Mouse (Mus musculus): ENCODE measurements around the gene Abcd3. TPM values are rescaled to one million over a fixed set of nuclear protein-coding genes. Genes with fewer than 3 reads are reported as not detected.

Abcd3 gene
- total RNA-seq, 1 experiment: 21.6 TPM

- Histone ChIP-seq H3K9ac (ENCODE audit: insufficient read depth, low read depth, low read length, poor library complexity, severe bottlenecking) (no peak overlapping the region), H3K9me3 (ENCODE audit: control insufficient read depth, insufficient read depth, low read depth, low read length) (no peaks in the 10 kb centered on the region), H3K36me3 (ENCODE audit: control insufficient read depth, insufficient read depth, low read length, poor library complexity, severe bottlenecking) (no peaks in the 10 kb centered on the region), H3K4me1 (ENCODE audit: control insufficient read depth in 2 of 2, insufficient read depth in 2 of 2, low read length in 2 of 2, poor library complexity in 1 of 2) (peaks cover 0 to 4% of the 10 kb centered on the region in 2 experiments; a peak in 1 of 4 replicates), H3K27ac (ENCODE audit: insufficient read depth, low read depth, low read length, poor library complexity, severe bottlenecking) (no peak overlapping the region), H3K4me3 (ENCODE audit: insufficient read depth in 1 of 2, low read depth in 1 of 2, low read length in 2 of 2, poor library complexity in 1 of 2, severe bottlenecking in 1 of 2) (no peak overlapping the region)
- DNase-seq (ENCODE audit: low read depth, low spot score): no peak
- in situ Hi-C loops (cut with MboI; ENCODE audit: low sequenced_read_pairs in 2 of 2, unreplicated experiment in 2 of 2): no loop called here
- TF ChIP-seq HCFC1 (IDR thresholded peaks at IDR 0.05; ENCODE audit: borderline replicate concordance, insufficient read depth, low read length) (no peak), ZC3H11A (IDR thresholded peaks at IDR 0.05; ENCODE audit: borderline replicate concordance, low read depth, low read length) (no peak), MAFK (IDR thresholded peaks at IDR 0.05; ENCODE audit: insufficient read depth, low read depth, low read length) (no peak)
Measured at GRCm38 (mm10) chr3:121852074-121852826, 37.1 kb upstream of the Abcd3 start.

- TF ChIP-seq CHD2 (IDR thresholded peaks at IDR 0.05; ENCODE audit: low read depth, low read length) (no peak), HCFC1 (IDR thresholded peaks at IDR 0.05; ENCODE audit: borderline replicate concordance, insufficient read depth, low read length) (no peak), ZNF384 (IDR thresholded peaks at IDR 0.05; ENCODE audit: low read depth, low read length) (no peak), MAFK (IDR thresholded peaks at IDR 0.05; ENCODE audit: insufficient read depth, low read depth, low read length) (no peak), ZC3H11A (IDR thresholded peaks at IDR 0.05; ENCODE audit: borderline replicate concordance, low read depth, low read length) (no peak)
- no peaks in the 10 kb centered on the region for H3K9me3 ChIP-seq (ENCODE audit: control insufficient read depth, insufficient read depth, low read depth, low read length)
- no peak overlapping the region for H3K27ac ChIP-seq (ENCODE audit: insufficient read depth, low read depth, low read length, poor library complexity, severe bottlenecking)
- peaks cover 0 to 4% of the 10 kb centered on the region in 2 experiments; a peak in 1 of 4 replicates for H3K4me1 ChIP-seq (ENCODE audit: control insufficient read depth in 2 of 2, insufficient read depth in 2 of 2, low read length in 2 of 2, poor library complexity in 1 of 2)
- no peak overlapping the region for H3K4me3 ChIP-seq (ENCODE audit: insufficient read depth in 1 of 2, low read depth in 1 of 2, low read length in 2 of 2, poor library complexity in 1 of 2, severe bottlenecking in 1 of 2)
- in situ Hi-C loops (cut with MboI; ENCODE audit: low sequenced_read_pairs in 2 of 2, unreplicated experiment in 2 of 2): no loop called here
- no peaks in the 10 kb centered on the region for H3K36me3 ChIP-seq (ENCODE audit: control insufficient read depth, insufficient read depth, low read length, poor library complexity, severe bottlenecking)
- H3K9ac ChIP-seq (ENCODE audit: insufficient read depth, low read depth, low read length, poor library complexity, severe bottlenecking): no peak overlapping the region
- DNase-seq (ENCODE audit: low read depth, low spot score): no peak
Measured at GRCm38 (mm10) chr3:121851006-121851405, 35.9 kb upstream of the Abcd3 start.

- Histone ChIP-seq H3K9me3 (ENCODE audit: control insufficient read depth, insufficient read depth, low read depth, low read length) (no peaks in the 10 kb centered on the region), H3K36me3 (ENCODE audit: control insufficient read depth, insufficient read depth, low read length, poor library complexity, severe bottlenecking) (no peaks in the 10 kb centered on the region), H3K4me3 (ENCODE audit: insufficient read depth in 1 of 2, low read depth in 1 of 2, low read length in 2 of 2, poor library complexity in 1 of 2, severe bottlenecking in 1 of 2) (no peak overlapping the region), H3K27ac (ENCODE audit: insufficient read depth, low read depth, low read length, poor library complexity, severe bottlenecking) (no peak overlapping the region), H3K9ac (ENCODE audit: insufficient read depth, low read depth, low read length, poor library complexity, severe bottlenecking) (no peak overlapping the region), H3K4me1 (ENCODE audit: control insufficient read depth in 2 of 2, insufficient read depth in 2 of 2, low read length in 2 of 2, poor library complexity in 1 of 2) (peaks cover 0 to 4% of the 10 kb centered on the region in 2 experiments; a peak in 1 of 4 replicates)
- in situ Hi-C loops (cut with MboI; ENCODE audit: low sequenced_read_pairs in 2 of 2, unreplicated experiment in 2 of 2): no loop called here
- no peak for DNase-seq (ENCODE audit: low read depth, low spot score)
- no peak for TF ChIP-seq HCFC1 (IDR thresholded peaks at IDR 0.05; ENCODE audit: borderline replicate concordance, insufficient read depth, low read length)
Measured at GRCm38 (mm10) chr3:121850381-121850780, 35.3 kb upstream of the Abcd3 start.

- Histone ChIP-seq H3K4me1 (ENCODE audit: control insufficient read depth in 2 of 2, insufficient read depth in 2 of 2, low read length in 2 of 2, poor library complexity in 1 of 2) (peaks cover 0 to 2% of the 10 kb centered on the region in 2 experiments; a peak in 1 of 4 replicates), H3K36me3 (ENCODE audit: control insufficient read depth, insufficient read depth, low read length, poor library complexity, severe bottlenecking) (no peaks in the 10 kb centered on the region), H3K27ac (ENCODE audit: insufficient read depth, low read depth, low read length, poor library complexity, severe bottlenecking) (no peak overlapping the region), H3K9me3 (ENCODE audit: control insufficient read depth, insufficient read depth, low read depth, low read length) (no peaks in the 10 kb centered on the region), H3K4me3 (ENCODE audit: insufficient read depth in 1 of 2, low read depth in 1 of 2, low read length in 2 of 2, poor library complexity in 1 of 2, severe bottlenecking in 1 of 2) (no peak overlapping the region), H3K9ac (ENCODE audit: insufficient read depth, low read depth, low read length, poor library complexity, severe bottlenecking) (no peak overlapping the region)
- DNase-seq (ENCODE audit: low read depth, low spot score): no peak
- in situ Hi-C loops (cut with MboI; ENCODE audit: low sequenced_read_pairs in 2 of 2, unreplicated experiment in 2 of 2): no loop called here
- TF ChIP-seq MAFK (IDR thresholded peaks at IDR 0.05; ENCODE audit: insufficient read depth, low read depth, low read length) (no peak), CHD2 (IDR thresholded peaks at IDR 0.05; ENCODE audit: low read depth, low read length) (no peak), ZNF384 (IDR thresholded peaks at IDR 0.05; ENCODE audit: low read depth, low read length) (no peak), ZC3H11A (IDR thresholded peaks at IDR 0.05; ENCODE audit: borderline replicate concordance, low read depth, low read length) (no peak), HCFC1 (IDR thresholded peaks at IDR 0.05; ENCODE audit: borderline replicate concordance, insufficient read depth, low read length) (no peak)
Measured at GRCm38 (mm10) chr3:121847296-121847695, 32.2 kb upstream of the Abcd3 start.

GRCm38 (mm10) chr3:121844658-121845057 is 29.6 kb upstream of the Abcd3 start:
- Histone ChIP-seq H3K27ac (ENCODE audit: insufficient read depth, low read depth, low read length, poor library complexity, severe bottlenecking) (no peak overlapping the region), H3K9ac (ENCODE audit: insufficient read depth, low read depth, low read length, poor library complexity, severe bottlenecking) (no peak overlapping the region), H3K9me3 (ENCODE audit: control insufficient read depth, insufficient read depth, low read depth, low read length) (no peaks in the 10 kb centered on the region), H3K4me1 (ENCODE audit: control insufficient read depth in 2 of 2, insufficient read depth in 2 of 2, low read length in 2 of 2, poor library complexity in 1 of 2) (peaks cover 0 to 2% of the 10 kb centered on the region in 2 experiments; a peak in 1 of 4 replicates), H3K4me3 (ENCODE audit: insufficient read depth in 1 of 2, low read depth in 1 of 2, low read length in 2 of 2, poor library complexity in 1 of 2, severe bottlenecking in 1 of 2) (no peak overlapping the region), H3K36me3 (ENCODE audit: control insufficient read depth, insufficient read depth, low read length, poor library complexity, severe bottlenecking) (no peaks in the 10 kb centered on the region)
- DNase-seq (ENCODE audit: low read depth, low spot score): no peak
- in situ Hi-C loops (cut with MboI; ENCODE audit: low sequenced_read_pairs in 2 of 2, unreplicated experiment in 2 of 2): no loop called here
- no peak for TF ChIP-seq ZNF384 (IDR thresholded peaks at IDR 0.05; ENCODE audit: low read depth, low read length)

All from ES-E14 (cell line).